Mouse (Mus musculus): Measurements from ENCODE around the gene 4930404H24Rik. TPM values are rescaled to one million over a fixed set of nuclear protein-coding genes. Genes with fewer than 3 reads are reported as not detected.

Gene 4930404H24Rik
- polyA plus RNA-seq, 1 experiment from 2014 or later = not detected

DNA sequence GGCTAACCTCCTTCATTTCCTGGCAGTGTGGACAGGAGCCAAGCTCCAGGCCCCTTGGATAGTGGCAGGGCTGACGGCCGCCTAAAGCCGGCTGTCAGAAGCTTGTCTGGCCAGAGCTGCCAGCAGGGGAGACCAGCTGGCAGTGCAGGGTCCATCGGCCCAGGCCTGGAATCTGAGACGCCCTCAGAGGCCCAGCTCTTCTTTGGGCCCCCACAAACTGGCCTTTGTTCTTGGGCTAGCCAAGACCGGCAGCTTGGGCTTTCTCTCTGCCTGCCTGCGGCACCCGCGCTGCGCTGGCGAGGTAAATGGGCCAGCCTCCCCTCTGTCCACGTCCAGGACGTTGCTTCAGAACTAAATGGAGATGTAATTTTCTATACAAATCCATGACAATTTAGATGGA, 4.3 kb downstream of the 4930404H24Rik start:
- Histone ChIP-seq H3K27me3 (peaks cover 32% of the 10 kb centered on the region), H3K27ac (replicated peaks) (peak overlapping the region; percentile 30), H3K4me1 (replicated peaks) (peaks cover 53% of the 10 kb centered on the region), H3K9ac (peak overlapping the region; percentile 3; the same call in 1 of the 2 replicates), H3K36me3 (no peaks in the 10 kb centered on the region), H3K9me3 (no peaks in the 10 kb centered on the region), H3K4me2 (no peak overlapping the region), H3K4me3 (no peak overlapping the region)
- 12% methylated on average over 13 of the region's 13 CpGs for WGBS
- ATAC-seq (ENCODE audit: low read depth) = no peak

DNA sequence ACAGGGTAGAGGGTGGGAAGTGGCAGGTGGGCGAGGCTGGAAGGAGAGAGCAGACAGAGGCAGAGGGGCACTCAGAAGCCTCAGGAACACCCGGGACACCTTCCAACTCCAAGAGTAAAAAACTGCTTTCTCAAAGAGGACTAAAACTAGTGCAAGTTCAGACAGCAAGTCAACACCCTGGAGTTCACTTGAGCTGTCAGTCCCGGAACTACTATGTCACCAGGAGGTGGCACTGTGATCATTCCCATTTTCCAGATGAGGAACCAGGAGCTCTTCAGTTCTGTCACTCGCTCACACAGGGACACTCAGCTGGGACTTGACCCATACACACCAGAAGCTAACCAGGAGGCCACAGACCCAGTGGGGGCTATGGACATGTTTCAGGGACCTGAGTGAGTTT, 6.6 kb downstream of the 4930404H24Rik start:
- H3K9ac ChIP-seq = no peak overlapping the region
- peaks cover 32% of the 10 kb centered on the region for H3K27me3 ChIP-seq
- no peak overlapping the region for H3K27ac ChIP-seq (replicated peaks)
- WGBS = 64% methylated on average over 4 of the region's 4 CpGs
- H3K4me1 ChIP-seq (replicated peaks) = peaks cover 36% of the 10 kb centered on the region
- no peaks in the 10 kb centered on the region for H3K9me3 ChIP-seq
- no peak for ATAC-seq (ENCODE audit: low read depth)
- no peak overlapping the region for H3K4me2 ChIP-seq
- no peak overlapping the region for H3K4me3 ChIP-seq
- no peaks in the 10 kb centered on the region for H3K36me3 ChIP-seq

DNA sequence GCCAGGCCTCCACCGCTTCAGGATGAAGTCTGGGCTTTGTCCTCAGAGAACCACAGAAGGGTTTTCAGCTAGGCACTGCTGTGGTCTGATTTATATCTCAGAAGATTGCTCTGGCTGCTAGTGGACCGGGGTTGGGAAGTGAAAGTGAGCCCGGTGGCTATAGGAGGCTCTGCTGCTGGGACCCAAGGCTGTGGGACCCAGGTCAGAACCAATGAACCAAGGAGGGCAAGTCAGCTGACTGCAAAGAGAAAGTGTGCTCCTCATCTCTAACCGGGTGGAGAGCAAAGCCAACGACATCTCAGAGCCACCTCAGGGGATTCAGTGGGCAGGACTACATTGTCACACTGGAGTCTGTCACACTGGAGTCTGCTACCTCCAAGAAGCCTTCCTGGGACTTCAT, 13.8 kb downstream of the 4930404H24Rik start:
- Histone ChIP-seq H3K27ac (replicated peaks) (no peak overlapping the region), H3K4me2 (no peak overlapping the region), H3K4me1 (replicated peaks) (peaks cover 33% of the 10 kb centered on the region), H3K4me3 (no peak overlapping the region), H3K9ac (no peak overlapping the region), H3K9me3 (no peaks in the 10 kb centered on the region), H3K36me3 (no peaks in the 10 kb centered on the region), H3K27me3 (peaks cover 3% of the 10 kb centered on the region; the same call in 1 of the 2 replicates)
- ATAC-seq (ENCODE audit: low read depth) = no peak
- WGBS = 79% methylated on average over 5 of the region's 5 CpGs

DNA sequence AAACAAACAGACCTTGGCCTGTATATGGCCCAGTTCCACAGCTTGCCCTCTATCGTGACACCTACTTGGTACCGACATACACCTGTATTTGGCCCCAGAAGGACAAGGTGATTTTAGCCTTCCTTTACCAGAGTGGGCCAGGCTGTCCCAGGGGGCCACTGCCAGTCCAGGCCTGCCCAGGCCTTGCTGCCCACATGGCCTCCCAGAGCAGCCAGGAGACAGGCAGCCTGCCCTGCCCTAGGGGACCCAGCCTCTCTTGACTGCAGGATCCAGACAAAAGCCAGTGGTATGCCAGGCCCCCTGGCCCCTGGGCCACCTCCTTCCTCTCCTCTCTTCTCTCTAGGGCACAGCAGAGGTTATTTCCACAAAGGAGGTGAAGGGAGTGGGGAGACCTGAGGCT, 15.4 kb downstream of the 4930404H24Rik start:
- no peaks in the 10 kb centered on the region for H3K9me3 ChIP-seq
- peak overlapping the region; percentile 34; the same call in 1 of the 2 replicates for H3K9ac ChIP-seq
- peaks cover 3% of the 10 kb centered on the region; the same call in 1 of the 2 replicates for H3K27me3 ChIP-seq
- no peak for ATAC-seq (ENCODE audit: low read depth)
- H3K4me2 ChIP-seq = no peak overlapping the region
- H3K36me3 ChIP-seq = no peaks in the 10 kb centered on the region
- H3K4me3 ChIP-seq = no peak overlapping the region
- H3K27ac ChIP-seq (replicated peaks) = no peak overlapping the region; the same call in 1 of the 2 replicates
- H3K4me1 ChIP-seq (replicated peaks) = peaks cover 48% of the 10 kb centered on the region
- 93% methylated on average over 2 of the region's 2 CpGs for WGBS

DNA sequence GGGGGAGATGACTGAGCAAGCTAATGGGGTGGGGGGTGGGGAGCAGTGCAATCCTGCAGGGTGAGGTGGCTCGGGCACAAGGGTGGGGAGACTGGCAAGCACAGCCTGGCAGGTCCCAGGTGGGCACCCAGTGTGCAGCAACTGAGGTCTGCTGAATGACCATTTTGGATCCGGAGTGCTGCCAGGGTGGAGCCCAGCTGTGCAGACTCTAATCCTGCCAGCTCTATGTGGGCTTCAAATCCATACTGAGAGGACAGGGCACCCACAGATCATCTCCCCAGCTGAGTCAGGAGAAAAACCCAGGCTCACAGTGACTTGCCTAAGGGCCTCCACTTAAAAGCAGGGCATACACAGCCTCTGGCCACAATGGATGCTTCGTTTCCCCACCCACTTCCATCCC, 15.8 kb downstream of the 4930404H24Rik start:
- Histone ChIP-seq H3K27ac (replicated peaks) (peak overlapping the region; percentile 89), H3K4me1 (replicated peaks) (peaks cover 53% of the 10 kb centered on the region), H3K36me3 (no peaks in the 10 kb centered on the region), H3K9me3 (no peaks in the 10 kb centered on the region), H3K4me2 (no peak overlapping the region), H3K9ac (peak overlapping the region; percentile 26; the same call in 1 of the 2 replicates), H3K27me3 (peaks cover 3% of the 10 kb centered on the region; the same call in 1 of the 2 replicates), H3K4me3 (no peak overlapping the region)
- 39% methylated on average over 3 of the region's 3 CpGs for WGBS
- peak; percentile 3; the same call in 1 of the 2 replicates for ATAC-seq (ENCODE audit: low read depth)

DNA sequence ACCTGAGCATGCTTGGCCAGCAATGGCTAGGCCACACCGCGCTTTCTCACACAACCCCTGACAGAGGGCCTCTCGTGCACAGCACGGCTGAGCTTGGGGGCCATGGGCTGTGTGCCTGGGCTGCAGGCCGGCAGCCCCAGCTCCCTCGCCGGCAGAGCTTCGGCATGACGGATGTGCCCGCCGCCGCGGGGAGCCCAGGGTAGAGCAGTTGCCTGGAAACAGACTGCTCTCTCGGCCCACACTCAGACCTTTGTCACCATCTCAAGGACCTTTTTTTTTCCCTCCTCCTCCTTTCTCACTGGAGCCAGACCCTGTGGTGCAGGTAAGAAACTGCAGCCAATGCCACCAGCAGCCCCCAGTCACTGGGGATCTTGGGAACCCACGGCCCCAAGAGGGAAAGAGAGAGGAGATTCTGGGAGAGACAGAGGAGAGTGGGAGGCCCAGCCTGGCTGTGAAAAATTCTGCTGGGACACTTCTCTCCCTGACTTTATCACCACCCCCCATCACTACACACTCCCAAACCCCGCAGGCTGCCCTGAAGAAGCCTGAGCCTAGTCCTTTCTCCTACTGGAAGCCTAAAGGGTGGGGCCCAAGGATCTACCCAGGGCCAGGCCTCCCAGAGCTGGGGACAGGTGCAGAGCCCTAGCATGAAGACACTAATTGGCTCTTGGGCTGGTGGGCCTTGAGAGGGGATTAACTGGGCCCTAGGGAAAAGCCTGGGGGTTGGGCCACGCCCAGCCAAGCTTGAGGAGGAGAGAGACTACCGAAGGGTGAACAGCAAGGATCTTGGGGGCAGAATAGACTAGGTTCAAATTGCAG, 16.8 kb downstream of the 4930404H24Rik start:
- 7% methylated on average over 18 of the region's 18 CpGs for WGBS
- peak; percentile 77 for ATAC-seq (ENCODE audit: low read depth)
- H3K4me2 ChIP-seq = peak overlapping the region; percentile 30; the same call in 1 of the 2 replicates
- H3K4me1 ChIP-seq (replicated peaks) = peaks cover 53% of the 10 kb centered on the region
- H3K27me3 ChIP-seq = peaks cover 3% of the 10 kb centered on the region; the same call in 1 of the 2 replicates
- H3K9me3 ChIP-seq = no peaks in the 10 kb centered on the region
- no peak overlapping the region for H3K4me3 ChIP-seq
- H3K27ac ChIP-seq (replicated peaks) = peak overlapping the region; percentile 89
- no peaks in the 10 kb centered on the region for H3K36me3 ChIP-seq
- H3K9ac ChIP-seq = peak overlapping the region; percentile 60

DNA sequence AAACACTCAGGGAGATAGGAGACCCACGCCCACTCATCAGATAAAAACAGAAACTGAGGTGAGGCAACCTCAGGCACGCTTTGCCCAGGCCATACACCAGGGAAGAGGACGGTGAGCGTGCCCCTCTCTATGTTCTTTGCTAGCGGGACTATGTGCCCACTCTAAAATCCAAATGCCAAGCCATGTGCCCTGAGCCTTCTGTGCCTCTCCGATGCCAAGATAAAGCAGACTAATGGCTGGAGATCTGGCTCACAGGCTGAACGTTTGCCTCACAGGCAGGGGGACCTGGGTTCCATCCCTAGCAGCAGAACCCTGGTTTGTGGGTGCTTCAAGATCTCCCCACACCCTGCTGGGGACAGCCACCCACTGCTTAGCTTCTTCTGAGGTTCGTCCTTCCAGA, 17.5 kb downstream of the 4930404H24Rik start:
- Histone ChIP-seq H3K36me3 (no peaks in the 10 kb centered on the region), H3K4me3 (no peak overlapping the region), H3K4me1 (replicated peaks) (peaks cover 53% of the 10 kb centered on the region), H3K27ac (replicated peaks) (peak overlapping the region; percentile 89), H3K9ac (0 out of 2 replicates have a peak overlapping the region, but pooled peaks have one; percentile 41), H3K27me3 (peaks cover 3% of the 10 kb centered on the region; the same call in 1 of the 2 replicates), H3K9me3 (no peaks in the 10 kb centered on the region), H3K4me2 (no peak overlapping the region)
- WGBS = 89% methylated on average over 8 of the region's 8 CpGs
- ATAC-seq (ENCODE audit: low read depth) = no peak

DNA sequence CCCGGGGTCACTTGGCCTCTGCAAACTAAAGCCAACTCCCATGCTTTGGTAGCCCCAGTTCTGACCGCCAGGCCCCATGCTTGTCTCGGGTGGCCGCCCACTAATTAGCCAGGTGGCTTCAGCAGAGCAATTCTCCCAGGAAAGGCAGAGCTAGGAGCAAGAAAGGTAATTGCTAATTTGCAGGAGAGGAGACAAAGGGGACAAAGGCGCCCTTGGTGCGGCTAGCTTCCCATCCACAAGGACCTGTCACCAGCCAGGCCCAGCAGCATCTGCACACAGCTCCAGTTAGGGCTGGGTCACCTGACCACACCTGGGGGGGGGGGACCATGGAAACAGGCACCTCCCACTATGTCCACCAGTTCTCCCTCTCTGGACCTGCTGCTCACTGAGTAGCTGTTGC, 19.0 kb downstream of the 4930404H24Rik start:
- WGBS = 40% methylated on average over 6 of the region's 6 CpGs
- H3K4me3 ChIP-seq = no peak overlapping the region
- H3K4me1 ChIP-seq (replicated peaks) = peaks cover 64% of the 10 kb centered on the region
- H3K9ac ChIP-seq = no peak overlapping the region
- peaks cover 3% of the 10 kb centered on the region; the same call in 1 of the 2 replicates for H3K27me3 ChIP-seq
- H3K27ac ChIP-seq (replicated peaks) = no peak overlapping the region
- no peaks in the 10 kb centered on the region for H3K36me3 ChIP-seq
- ATAC-seq (ENCODE audit: low read depth) = no peak
- no peak overlapping the region for H3K4me2 ChIP-seq
- no peaks in the 10 kb centered on the region for H3K9me3 ChIP-seq

DNA sequence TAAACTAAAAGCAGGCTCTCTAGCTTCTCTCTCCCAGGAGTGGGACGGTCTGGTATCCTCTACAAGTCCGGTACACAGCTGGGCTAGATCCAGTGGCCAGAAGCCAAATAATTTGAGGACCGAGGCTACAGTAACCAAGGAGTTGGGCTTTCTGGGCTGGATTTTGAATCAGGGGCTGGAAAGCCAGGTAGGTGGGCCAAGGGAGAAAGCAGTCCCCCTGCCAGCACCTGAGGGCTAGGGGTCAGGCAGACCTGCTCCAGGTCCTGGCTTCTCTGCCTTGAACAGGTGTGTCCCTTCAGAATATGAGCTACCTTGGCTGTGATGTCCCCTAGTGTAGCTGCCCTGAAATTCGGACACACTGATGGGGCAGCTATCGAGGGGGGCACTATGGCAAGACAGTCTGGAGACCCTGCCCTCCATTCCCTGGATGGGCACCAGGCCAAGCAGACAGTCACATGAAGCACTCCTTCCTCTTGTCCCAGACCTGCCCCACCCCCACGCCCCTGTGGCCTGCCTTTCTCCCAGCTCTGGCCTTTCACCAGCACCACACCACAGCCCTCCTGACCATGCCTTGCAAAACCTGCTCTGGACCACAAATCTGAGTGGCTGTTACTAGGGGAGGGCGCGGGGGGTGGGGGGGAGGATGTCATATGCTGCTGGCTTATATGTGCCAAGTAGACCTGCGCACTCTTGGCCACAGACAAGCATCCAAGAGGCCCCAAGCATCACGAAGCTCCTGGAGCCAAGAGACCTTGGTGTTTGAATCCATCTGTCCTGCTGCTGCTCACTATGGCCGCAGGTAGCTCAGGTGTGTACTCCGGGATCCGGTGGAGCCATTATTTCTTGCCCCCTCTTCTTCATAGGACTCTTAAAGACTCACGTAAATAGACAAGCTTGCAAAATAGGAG, 20.1 kb downstream of the 4930404H24Rik start:
- Histone ChIP-seq H3K36me3 (no peaks in the 10 kb centered on the region), H3K27me3 (peaks cover 3% of the 10 kb centered on the region; the same call in 1 of the 2 replicates), H3K4me3 (no peak overlapping the region), H3K4me1 (replicated peaks) (peaks cover 69% of the 10 kb centered on the region), H3K9me3 (no peaks in the 10 kb centered on the region), H3K27ac (replicated peaks) (no peak overlapping the region), H3K9ac (0 out of 2 replicates have a peak overlapping the region, but pooled peaks have one; percentile 8), H3K4me2 (no peak overlapping the region)
- no peak for ATAC-seq (ENCODE audit: low read depth)
- 82% methylated on average over 14 of the region's 14 CpGs for WGBS

DNA sequence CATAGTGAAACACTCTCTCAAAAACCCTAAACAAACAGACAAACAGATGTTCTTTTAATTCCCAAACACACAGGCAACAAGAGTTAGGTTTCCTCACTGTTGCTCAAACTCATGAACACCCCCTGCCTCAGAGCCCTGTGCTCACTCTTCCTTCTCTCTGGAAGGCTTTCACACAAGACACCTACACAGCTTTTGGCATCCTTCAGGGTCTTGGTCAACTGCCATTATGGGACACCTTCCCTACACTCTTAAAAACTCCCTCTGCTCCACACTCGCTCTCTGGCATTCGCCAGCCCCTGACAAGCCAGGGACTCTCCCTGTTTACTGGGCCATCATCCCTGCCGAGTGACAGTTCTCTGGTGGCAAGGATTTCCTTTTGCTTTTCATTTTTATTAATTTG, 21.4 kb downstream of the 4930404H24Rik start:
- Histone ChIP-seq H3K9ac (no peak overlapping the region), H3K27ac (replicated peaks) (no peak overlapping the region), H3K27me3 (peaks cover 3% of the 10 kb centered on the region; the same call in 1 of the 2 replicates), H3K36me3 (no peaks in the 10 kb centered on the region), H3K4me2 (no peak overlapping the region), H3K9me3 (no peaks in the 10 kb centered on the region), H3K4me3 (no peak overlapping the region), H3K4me1 (replicated peaks) (peaks cover 58% of the 10 kb centered on the region)
- 89% methylated on average over 3 of the region's 3 CpGs for WGBS
- no peak for ATAC-seq (ENCODE audit: low read depth)

DNA sequence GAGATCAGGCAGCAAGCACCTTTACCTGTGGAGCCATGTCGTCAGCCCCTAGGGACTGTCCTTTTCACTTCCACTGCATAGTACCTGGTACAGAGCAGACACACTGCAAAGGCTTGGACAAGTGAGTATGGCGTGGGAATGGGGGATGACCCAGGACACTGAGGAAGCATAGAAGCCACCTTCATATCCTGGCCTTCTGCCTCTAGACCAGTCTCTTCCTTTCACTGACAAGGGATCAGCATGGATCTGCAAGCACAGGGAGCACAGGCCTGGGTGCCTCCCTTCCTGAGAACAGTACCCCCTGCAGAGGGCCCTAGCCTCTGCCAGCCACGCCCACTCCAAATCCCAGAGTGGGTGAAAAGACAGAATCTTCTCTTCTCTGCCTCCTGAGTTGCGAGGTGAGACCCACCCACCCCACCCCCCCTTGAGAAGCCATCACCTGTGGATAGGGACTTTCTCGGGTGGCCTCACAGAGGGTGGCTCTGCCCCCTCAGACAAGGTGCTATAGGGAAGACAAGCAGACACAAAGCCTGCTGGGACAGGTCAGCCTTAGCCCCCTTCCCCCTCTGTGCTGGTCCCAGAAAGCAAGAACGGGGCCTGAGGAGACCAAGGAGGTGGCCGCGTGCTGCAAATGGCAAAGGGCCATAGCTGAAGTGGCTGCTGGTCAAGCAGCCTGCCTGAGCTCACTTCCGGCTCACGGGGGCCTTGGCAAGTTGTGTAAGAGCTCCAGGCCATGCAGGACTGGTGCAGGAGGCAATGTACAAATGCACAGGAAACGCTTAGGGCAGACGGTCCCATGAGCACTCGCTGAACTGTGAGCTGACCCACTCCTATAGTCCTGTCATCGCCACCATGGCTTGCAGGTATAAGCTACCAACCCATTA, 22.1 kb downstream of the 4930404H24Rik start:
- no peak overlapping the region for H3K27ac ChIP-seq (replicated peaks)
- no peaks in the 10 kb centered on the region for H3K9me3 ChIP-seq
- no peaks in the 10 kb centered on the region for H3K36me3 ChIP-seq
- peaks cover 50% of the 10 kb centered on the region for H3K4me1 ChIP-seq (replicated peaks)
- no peak for ATAC-seq (ENCODE audit: low read depth)
- no peak overlapping the region for H3K4me3 ChIP-seq
- peaks cover 3% of the 10 kb centered on the region; the same call in 1 of the 2 replicates for H3K27me3 ChIP-seq
- H3K4me2 ChIP-seq = no peak overlapping the region
- WGBS = 86% methylated on average over 14 of the region's 14 CpGs
- no peak overlapping the region for H3K9ac ChIP-seq

Data from neural tube, embryonic 13.5 days (tissue).